Mouse (Mus musculus) common myeloid progenitor, adult 5-6 weeks (primary cell): ENCODE measurements around the gene Plpp4. TPM values are rescaled to one million over a fixed set of nuclear protein-coding genes. Genes with fewer than 3 reads are reported as not detected.

ENCODE experiments used
- ATAC-seq: replicated peaks from 2 replicates; pipeline ENCODE4 v1.8.0; 2016; ENCODE audit warnings: low read depth, mild to moderate bottlenecking, moderate TSS enrichment, inconsistent platforms; ENCODE audit not compliant: poor library complexity, severe bottlenecking
- total RNA-seq: library from RNA; stranded (forward); fragments of 200-1000, 187-1606 nt; gene quantifications from 2 replicates; pipeline ENCODE4 v1.2.3, GENCODE M21; 2017

The Plpp4 gene
- not detected in 2 replicates for total RNA-seq

DNA sequence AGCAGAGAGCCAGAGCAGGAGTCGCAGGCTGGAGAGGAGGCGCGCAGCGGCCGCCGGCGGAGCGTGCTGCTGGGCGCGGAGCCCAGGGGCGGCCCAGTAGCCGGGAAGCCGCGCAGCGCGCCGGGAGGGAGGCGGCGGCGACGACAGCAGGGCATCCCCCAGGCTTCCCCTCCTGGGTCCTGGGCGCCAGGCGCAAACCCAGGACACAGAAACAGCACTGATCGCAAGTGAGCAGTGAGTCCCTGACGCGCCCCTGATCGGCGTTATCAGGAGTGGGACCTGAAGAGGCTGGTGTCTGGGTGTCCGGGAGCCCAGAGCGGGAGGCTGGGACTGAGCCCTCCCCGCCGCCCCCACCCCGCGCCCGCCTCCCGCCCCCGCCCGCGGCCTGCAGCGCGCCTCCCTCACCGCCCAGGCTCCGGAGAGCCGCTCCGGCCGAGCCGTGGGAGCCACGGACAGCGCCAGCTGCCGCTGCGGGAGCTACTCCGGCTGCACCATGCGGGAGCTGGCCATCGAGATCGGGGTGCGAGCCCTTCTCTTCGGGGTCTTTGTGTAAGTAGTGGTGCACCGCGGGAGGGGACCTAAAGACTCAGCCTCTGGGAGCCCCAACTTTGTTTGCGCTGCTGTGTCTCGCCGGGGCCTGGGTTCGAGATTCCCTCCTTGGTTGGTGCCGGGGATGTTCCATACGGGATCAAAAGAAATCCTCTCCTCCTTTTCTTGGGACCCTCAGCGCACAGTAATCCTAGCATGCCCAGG is at the start of gene Plpp4:
Gene Plpp4 (plus strand): TSS at position 411 of the 753 bp plus-strand sequence.
- ATAC-seq, result no peak

DNA sequence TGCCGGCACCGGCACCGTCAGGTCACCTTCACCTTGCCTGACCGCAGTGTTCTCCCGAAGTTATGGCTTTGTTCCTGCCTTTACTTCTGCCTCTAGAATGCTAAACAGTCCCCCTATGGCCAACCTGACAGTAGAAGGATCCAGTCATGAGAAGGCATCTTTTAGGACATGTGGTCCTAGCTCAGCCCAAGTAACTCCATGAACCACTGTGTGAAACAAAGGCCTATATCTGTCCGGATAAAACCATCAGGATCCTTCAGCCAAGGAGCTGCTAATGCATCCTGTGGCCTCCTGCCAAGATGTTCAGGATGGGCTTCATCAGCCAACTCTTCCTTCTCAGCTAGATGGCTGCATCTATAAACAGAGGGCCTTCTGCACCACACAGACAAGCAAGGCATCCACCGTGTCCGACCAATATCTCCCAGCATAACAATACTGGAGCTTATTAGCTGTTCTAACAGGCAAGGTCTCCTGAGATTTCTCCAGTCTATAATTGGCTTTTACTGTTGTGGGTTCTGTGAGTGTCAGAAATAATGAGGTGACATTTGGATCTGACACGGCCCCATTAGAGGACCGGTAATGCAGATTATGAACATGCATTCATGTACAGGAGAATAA is 40.8 kb upstream of the Plpp4 start:
- no peak for ATAC-seq

- no peak for ATAC-seq
Measured at GRCm38 (mm10) chr7:129216547-129217195, 40.2 kb upstream of the Plpp4 start.

- ATAC-seq, result no peak
Measured at GRCm38 (mm10) chr7:129220948-129221347, 35.9 kb upstream of the Plpp4 start.

GRCm38 (mm10) chr7:129221649-129222048 is 35.2 kb upstream of the Plpp4 start:
- no peak for ATAC-seq

- ATAC-seq, result no peak
Measured at GRCm38 (mm10) chr7:129235410-129235809, 21.4 kb upstream of the Plpp4 start.

DNA sequence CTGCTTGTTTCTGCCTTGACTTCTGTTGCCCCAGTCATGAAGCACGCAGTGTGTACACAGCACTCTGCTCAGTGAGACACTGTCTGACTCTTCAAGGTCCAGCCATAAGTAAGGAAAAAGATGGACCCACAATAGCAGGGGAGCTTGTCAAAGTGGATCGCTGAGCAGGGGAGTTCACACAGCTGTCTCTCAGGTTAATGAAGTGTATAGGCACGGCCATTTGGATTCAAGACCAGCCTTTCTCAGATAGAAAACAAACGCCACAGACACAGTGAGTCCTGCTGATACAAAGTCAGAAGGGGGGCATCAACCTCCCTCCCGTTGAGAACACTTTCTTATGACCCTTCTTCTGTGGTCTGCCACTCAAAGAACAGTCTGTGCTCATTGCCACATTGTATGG is 20.8 kb upstream of the Plpp4 start:
- ATAC-seq, result no peak

DNA sequence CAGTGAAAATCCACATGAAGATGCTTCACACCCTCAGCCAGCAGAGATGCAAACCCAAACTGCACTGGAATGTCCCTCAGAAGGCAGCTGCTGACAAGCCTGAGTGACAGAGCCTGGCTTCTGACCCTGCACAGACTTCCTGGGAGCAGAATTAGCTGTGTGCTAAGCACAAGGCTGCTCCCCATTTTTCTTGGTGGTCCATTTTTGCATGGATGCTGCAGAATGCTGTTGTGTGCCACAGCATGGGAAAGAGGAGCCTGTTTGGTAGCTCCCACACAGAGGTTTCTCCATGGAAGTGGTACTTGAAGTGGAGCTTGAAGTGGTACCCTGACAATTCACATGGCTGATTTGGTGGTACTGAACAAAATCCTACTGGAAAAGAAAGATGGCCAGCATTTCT is 5.8 kb upstream of the Plpp4 start:
- ATAC-seq, result no peak

DNA sequence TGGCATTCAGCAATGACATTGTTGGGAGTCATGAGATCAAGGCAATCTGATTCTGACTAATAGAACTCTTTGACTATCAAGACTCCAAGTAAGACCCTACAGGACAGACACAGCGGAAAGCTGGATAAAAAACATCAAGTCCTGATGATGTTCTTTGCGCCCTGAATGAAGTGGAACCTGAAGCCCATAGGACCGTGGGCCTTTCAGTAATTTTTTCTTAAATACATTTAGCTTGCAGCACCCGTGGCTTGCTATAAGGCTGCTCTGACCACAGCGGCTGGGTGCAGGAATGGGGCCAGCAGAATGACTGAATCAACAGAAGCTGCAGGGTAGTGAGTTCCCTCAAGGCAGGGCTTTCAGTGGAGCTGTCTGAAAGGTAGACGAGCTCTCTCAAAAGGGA is 3.4 kb upstream of the Plpp4 start:
- no peak for ATAC-seq

GRCm38 (mm10) chr7:129254126-129254525 is 2.7 kb upstream of the Plpp4 start:
- no peak for ATAC-seq

- ATAC-seq, result no peak
Measured at GRCm38 (mm10) chr7:129255406-129255805, 1.4 kb upstream of the Plpp4 start.

- ATAC-seq, result no peak
Measured at GRCm38 (mm10) chr7:129257374-129258018, 665 bp downstream of the Plpp4 start.

DNA sequence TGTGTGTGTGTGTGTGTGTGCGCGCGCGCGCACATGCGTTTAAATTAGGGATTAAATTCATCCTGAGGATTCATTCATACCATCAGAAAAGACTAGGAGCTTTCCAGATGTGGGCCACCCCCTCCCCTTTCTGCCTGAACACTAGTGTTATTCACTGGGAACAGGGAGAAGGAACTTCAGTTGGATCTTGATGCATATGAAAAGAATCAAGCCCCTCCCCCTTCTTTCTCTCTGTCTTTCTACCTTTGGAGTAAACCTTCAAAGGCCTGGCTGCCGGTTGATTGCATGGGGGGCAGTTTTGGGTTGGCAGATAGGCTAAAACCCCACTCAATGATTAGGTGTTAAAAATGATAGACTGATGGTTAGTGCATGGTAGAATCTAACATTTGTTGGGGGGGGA is 1.5 kb downstream of the Plpp4 start:
- ATAC-seq, result no peak

- no peak for ATAC-seq
Measured at GRCm38 (mm10) chr7:129259195-129259594, 2.4 kb downstream of the Plpp4 start.

- no peak for ATAC-seq
Measured at GRCm38 (mm10) chr7:129273867-129274266, 17.0 kb downstream of the Plpp4 start.

DNA sequence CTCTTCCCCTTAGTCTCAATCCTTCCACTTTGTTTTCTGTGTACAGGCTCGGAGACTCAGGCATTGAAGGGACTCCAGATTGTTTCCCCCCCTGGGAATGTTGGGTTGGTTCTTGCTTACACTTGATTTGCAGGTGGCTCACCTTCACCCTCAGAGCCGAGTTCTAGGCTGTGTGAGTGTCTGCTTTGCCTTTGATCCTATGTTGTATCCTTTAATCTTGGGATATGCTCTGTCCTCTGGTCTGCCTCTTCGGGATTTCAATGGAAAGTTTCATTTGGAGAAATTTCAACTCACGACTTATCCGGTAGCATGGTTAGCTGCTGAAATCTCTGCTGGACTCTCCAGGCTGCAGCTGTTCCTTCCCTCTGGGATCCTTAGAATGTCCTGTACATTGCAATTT is 17.9 kb downstream of the Plpp4 start:
- ATAC-seq, result no peak

DNA sequence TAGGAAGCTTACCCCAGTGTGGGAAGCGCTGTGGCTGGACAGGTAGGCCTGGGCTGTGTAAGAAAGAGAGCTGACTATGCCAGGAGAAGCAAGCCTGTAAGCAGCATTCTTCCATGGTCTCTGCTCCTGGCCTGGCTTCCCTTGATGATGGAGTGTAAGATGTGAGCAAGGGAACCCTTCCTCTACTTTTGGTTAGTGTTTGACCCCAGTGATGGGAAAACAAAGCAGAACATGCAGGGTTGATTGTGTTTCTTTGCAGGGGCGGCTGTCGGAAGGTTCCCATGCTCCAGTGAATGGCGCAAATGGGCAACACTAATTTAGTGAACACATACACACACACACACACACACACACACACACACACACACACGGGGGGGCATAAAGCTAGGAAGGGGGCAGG is 20.9 kb downstream of the Plpp4 start:
- no peak for ATAC-seq

GRCm38 (mm10) chr7:129278801-129279200 is 22.0 kb downstream of the Plpp4 start:
- ATAC-seq, result no peak

- no peak for ATAC-seq
Measured at GRCm38 (mm10) chr7:129279261-129279660, 22.4 kb downstream of the Plpp4 start.

DNA sequence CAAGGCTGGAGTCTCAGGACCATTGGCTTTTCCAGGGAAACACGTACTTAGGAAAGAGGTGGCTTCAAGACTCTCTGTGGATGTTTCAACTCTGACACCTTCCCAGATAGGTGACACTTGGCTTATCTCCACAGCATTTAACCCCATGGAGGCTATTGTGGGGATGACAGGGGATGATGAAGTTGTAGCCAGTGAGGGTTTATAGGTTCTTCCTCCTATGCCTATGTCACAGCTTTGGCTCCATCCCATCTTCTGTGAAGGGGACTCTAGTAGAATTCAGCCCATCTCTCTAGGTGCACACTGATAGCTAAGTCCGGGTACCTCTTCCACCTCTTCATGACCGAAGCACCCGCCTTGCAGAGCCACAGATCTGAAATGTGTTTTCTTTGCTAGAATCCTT is 25.1 kb downstream of the Plpp4 start:
- no peak for ATAC-seq
